Mouse (Mus musculus) midbrain, embryonic 11.5 days (tissue): ENCODE measurements at regions not wholly inside any gene's neighbourhood (a gene's known extent, or its start where the extent isn't known, plus 50 kb on each side); places are given as distances from the start of the nearest gene placed in this dataset.
A peak's percentile ranks its signal among the peaks of the same experiment; 100 is the strongest.

Experiments used
- ATAC-seq: fragments of 200-750 bp; cut with Nextera tagmentation; 2 replicates; pipeline ENCODE4 v1.8.0; 2017; ENCODE audit warnings: moderate TSS enrichment, moderate library complexity; ENCODE audit not compliant: low FRiP score
- DNase-seq: peaks from one replicate; pipeline ENCODE4 v3.0.0; 2015; ENCODE audit warnings: low spot score; ENCODE audit errors: missing footprints
- H3K27ac ChIP-seq: fragments of 300-500 bp; sonication (generic); 2 replicates; pipeline ENCODE4 v1.5.1; 2014; ENCODE audit warnings: low read depth, low read length
- H3K27me3 ChIP-seq: fragments of 300-500 bp; sonication (generic); 2 replicates; pipeline ENCODE4 v1.6.1; 2014; ENCODE audit warnings: mild to moderate bottlenecking, low read length, moderate library complexity, mixed read lengths; ENCODE audit not compliant: control insufficient read depth, insufficient read depth
- H3K36me3 ChIP-seq: fragments of 300-500 bp; sonication (generic); 2 replicates; pipeline ENCODE4 v1.6.1; 2014; ENCODE audit warnings: mild to moderate bottlenecking, low read length, moderate library complexity, mixed read lengths; ENCODE audit not compliant: control insufficient read depth, insufficient read depth
- H3K4me1 ChIP-seq: fragments of 300-500 bp; sonication (generic); 2 replicates; pipeline ENCODE4 v1.6.1; 2014; ENCODE audit warnings: low read length; ENCODE audit not compliant: control insufficient read depth, insufficient read depth
- H3K4me2 ChIP-seq: fragments of 300-500 bp; sonication (generic); 2 replicates; pipeline ENCODE4 v1.6.1; 2014; ENCODE audit warnings: mild to moderate bottlenecking, moderate library complexity
- H3K4me3 ChIP-seq: fragments of 300-500 bp; sonication (generic); 2 replicates; pipeline ENCODE4 v1.5.1; 2014; ENCODE audit warnings: low read depth, low read length
- H3K9ac ChIP-seq: fragments of 300-500 bp; sonication (generic); 2 replicates; pipeline ENCODE4 v1.6.1; 2014; ENCODE audit warnings: low read length
- H3K9me3 ChIP-seq: fragments of 300-500 bp; sonication (generic); 2 replicates; pipeline ENCODE4 v1.6.1; 2016; ENCODE audit warnings: low read length; ENCODE audit not compliant: control insufficient read depth
- WGBS: fragments of 180-500 bp; shearing (Covaris S2); extraction: QIAGEN DNeasy Blood & Tissue Kit; methylation state at CpG from one replicate; pipeline ENCODE4 v1.1.7; 2014; 5-methylcytosine and 5-hydroxymethylcytosine counted together

- Histone ChIP-seq H3K27ac (no peak overlapping the region), H3K9me3 (no peaks in the 10 kb centered on the region), H3K9ac (no peak overlapping the region), H3K4me2 (no peak overlapping the region), H3K27me3 (no peaks in the 10 kb centered on the region), H3K36me3 (no peaks in the 10 kb centered on the region), H3K4me3 (no peak overlapping the region), H3K4me1 (no peaks in the 10 kb centered on the region)
- ATAC-seq (peak; percentile 69; the same call in 1 of the 2 replicates), DNase-seq (no peak)
- 78% methylated on average over 5 of the region's 5 CpGs for WGBS
Observed at GRCm38 (mm10) chr5:60599460-60600299, 1208.9 kb upstream of the G6pd2 start.

GRCm38 (mm10) chr5:60600300-60600648 lies 1208.3 kb upstream of the G6pd2 start:
- H3K9ac ChIP-seq = no peak overlapping the region
- ATAC-seq = no peak
- 69% methylated on average over 5 of the region's 5 CpGs for WGBS

GRCm38 (mm10) chr5:60608943-60609614 lies 1199.5 kb upstream of the G6pd2 start:
- ATAC-seq (no peak), DNase-seq (peak; percentile 87)
- no peaks in the 10 kb centered on the region for H3K36me3 ChIP-seq
- no peaks in the 10 kb centered on the region for H3K27me3 ChIP-seq
- H3K27ac ChIP-seq = no peak overlapping the region
- no peak overlapping the region for H3K4me3 ChIP-seq
- H3K9me3 ChIP-seq = no peaks in the 10 kb centered on the region
- no peaks in the 10 kb centered on the region for H3K4me1 ChIP-seq
- WGBS = 44% methylated on average over 4 of the region's 4 CpGs
- no peak overlapping the region for H3K9ac ChIP-seq
- no peak overlapping the region for H3K4me2 ChIP-seq

More at GRCm38 (mm10) chr5:60600300-60600648, 1208.3 kb upstream of the G6pd2 start:
- Histone ChIP-seq H3K36me3 (no peaks in the 10 kb centered on the region), H3K27me3 (no peaks in the 10 kb centered on the region), H3K27ac (no peak overlapping the region), H3K4me1 (no peaks in the 10 kb centered on the region), H3K4me2 (no peak overlapping the region), H3K4me3 (no peak overlapping the region), H3K9me3 (no peaks in the 10 kb centered on the region)
- no peak for DNase-seq
